Mouse (Mus musculus) layer of hippocampus, adult 9-11 months (tissue): ENCODE measurements around the gene Slc13a2.
A peak's percentile ranks its signal among the peaks of the same experiment; 100 is the strongest.

Experiments used
- DNase-seq: peaks from one replicate; pipeline ENCODE4 v3.0.0; 2022

The Slc13a2 gene

GRCm38 (mm10) chr11:78431176-78431575, 9.2 kb upstream of the Slc13a2 start:
- DNase-seq: no peak

GRCm38 (mm10) chr11:78430195-78430878, 8.3 kb upstream of the Slc13a2 start:
- DNase-seq: no peak

GRCm38 (mm10) chr11:78428309-78428708, 6.3 kb upstream of the Slc13a2 start:
- no peak for DNase-seq

- no peak for DNase-seq
Observed at GRCm38 (mm10) chr11:78427655-78428054, 5.6 kb upstream of the Slc13a2 start.

GRCm38 (mm10) chr11:78425572-78425971, 3.6 kb upstream of the Slc13a2 start:
- DNase-seq: no peak

- DNase-seq: peak; percentile 11
Observed at GRCm38 (mm10) chr11:78424352-78424751, 2.3 kb upstream of the Slc13a2 start.

- DNase-seq: no peak
Observed at GRCm38 (mm10) chr11:78421201-78422009, 612 bp downstream of the Slc13a2 start.

- DNase-seq: no peak
Observed at GRCm38 (mm10) chr11:78420263-78420889, 1.6 kb downstream of the Slc13a2 start.

GRCm38 (mm10) chr11:78416854-78417253, 5.2 kb downstream of the Slc13a2 start:
- no peak for DNase-seq

- DNase-seq: peak; percentile 32
Observed at GRCm38 (mm10) chr11:78412861-78413260, 9.2 kb downstream of the Slc13a2 start.

GRCm38 (mm10) chr11:78412324-78412850, 9.6 kb downstream of the Slc13a2 start:
- DNase-seq: no peak

- DNase-seq: peak; percentile 45
Observed at GRCm38 (mm10) chr11:78411606-78412323, 10.3 kb downstream of the Slc13a2 start.

GRCm38 (mm10) chr11:78408256-78409240, 13.5 kb downstream of the Slc13a2 start:
- DNase-seq: no peak

GRCm38 (mm10) chr11:78402062-78402461, 20.0 kb downstream of the Slc13a2 start:
- DNase-seq: no peak

- no peak for DNase-seq
Observed at GRCm38 (mm10) chr11:78401469-78401868, 20.5 kb downstream of the Slc13a2 start.

- no peak for DNase-seq
Observed at GRCm38 (mm10) chr11:78400936-78401335, 21.1 kb downstream of the Slc13a2 start.

- DNase-seq: peak; percentile 64
Observed at GRCm38 (mm10) chr11:78399680-78400079, 22.3 kb downstream of the Slc13a2 start.

GRCm38 (mm10) chr11:78398212-78398611, 23.8 kb downstream of the Slc13a2 start:
- DNase-seq: no peak

GRCm38 (mm10) chr11:78397397-78397796, 24.6 kb downstream of the Slc13a2 start:
- DNase-seq: peak; percentile 24

- no peak for DNase-seq
Observed at GRCm38 (mm10) chr11:78396950-78397349, 25.1 kb downstream of the Slc13a2 start.

- no peak for DNase-seq
Observed at GRCm38 (mm10) chr11:78392728-78393127, 29.3 kb downstream of the Slc13a2 start.
